In genomic region chr7:19276253-19276652, GRCm38 (mm10) we compare ENCODE assay signal across 17 mouse cellular contexts. TPM values are rescaled to one million over a fixed set of nuclear protein-coding genes. Genes with fewer than 3 reads are reported as not detected.
DNase-seq lines count a peak whose midpoint lies in the region; ATAC-seq and TF ChIP-seq lines count a peak whose summit lies in the region.
"Had no signal": no experiment of that assay in that cellular context is flagged by ENCODE, and none has a peak within 500 bp of the region (broad histone marks: within the 10 kb centered on the region; RNA-seq: fewer than 3 reads in every experiment).

No protein-coding gene starts in this region.

- TF ChIP-seq CTCF in gastrocnemius, adult 2 months (IDR thresholded peaks at IDR 0.05) = peak; percentile 52
- peak; percentile 55 for TF ChIP-seq CTCF in liver, postnatal 0 days (IDR thresholded peaks at IDR 0.05; ENCODE audit: low read depth)
- TF ChIP-seq CTCF in CH12.LX (conservative IDR thresholded peaks at IDR 0.05 in 1 of 2, IDR thresholded peaks at IDR 0.05 in 1 of 2; ENCODE audit: low read depth in 2 of 2, low read length in 2 of 2) = peak; percentile 16 to 61; a peak in 2 of 4 replicates
- peak; percentile 17; the same call in 1 of the 2 replicates for TF ChIP-seq CTCF in brain, embryonic 14.5 days (IDR thresholded peaks at IDR 0.05; ENCODE audit: borderline replicate concordance, extremely low read depth, insufficient read depth, insufficient read length)

- DNase-seq in gastrocnemius, adult 2 months = no peak
- DNase-seq in gastrocnemius, postnatal 10 days = no peak
- no peak for DNase-seq in liver, postnatal 0 days
- DNase-seq in CH12.LX (ENCODE audit: extremely low read depth) = no peak
- DNase-seq in brain, embryonic 14.5 days (ENCODE audit: low read depth) = no peak
- DNase-seq: heart, postnatal 36 days had no signal

- no peak overlapping the region for H3K4me3 ChIP-seq in gastrocnemius, adult 2 months
- H3K4me3 ChIP-seq in liver, postnatal 0 days (ENCODE audit: low read depth, low read length) = no peak overlapping the region
- no peak overlapping the region for H3K4me3 ChIP-seq in liver, embryonic 12.5 days
- H3K4me3 ChIP-seq in CH12.LX (replicated peaks in 1 of 3; ENCODE audit: low read depth in 2 of 3, low read length in 2 of 3, poor library complexity in 1 of 3) = no peak overlapping the region
- no peak overlapping the region for H3K4me3 ChIP-seq in hindbrain, embryonic 13.5 days
- H3K4me3 ChIP-seq: embryonic facial prominence, embryonic 15.5 days; forebrain, embryonic 13.5 days; limb, embryonic 12.5 days; midbrain, embryonic 15.5 days; neural tube, embryonic 12.5 days had no signal

- H3K9ac ChIP-seq in liver, postnatal 0 days (replicated peaks) = no peak overlapping the region
- no peak overlapping the region for H3K9ac ChIP-seq in liver, embryonic 12.5 days
- no peak overlapping the region for H3K9ac ChIP-seq in CH12.LX (ENCODE audit: insufficient read depth, low read depth)
- no peak overlapping the region for H3K9ac ChIP-seq in hindbrain, embryonic 13.5 days
- H3K9ac ChIP-seq: embryonic facial prominence, embryonic 15.5 days; forebrain, embryonic 13.5 days; limb, embryonic 12.5 days; midbrain, embryonic 15.5 days; neural tube, embryonic 12.5 days had no signal

- dilution Hi-C loops in CH12.LX (cut with MboI; ENCODE audit: extremely low pct_ligation_motif_present, extremely low pct_unique_long_range_greater_than_20kb, low sequenced_read_pairs) = no loop called here

- H3K4me2 ChIP-seq in liver, postnatal 0 days (ENCODE audit: low read depth, low read length) = no peak overlapping the region
- H3K4me2 ChIP-seq in liver, embryonic 12.5 days = no peak overlapping the region
- no peak overlapping the region for H3K4me2 ChIP-seq in CH12.LX (ENCODE audit: insufficient read depth, low read depth, poor library complexity, severe bottlenecking)
- H3K4me2 ChIP-seq in hindbrain, embryonic 13.5 days = no peak overlapping the region
- H3K4me2 ChIP-seq: embryonic facial prominence, embryonic 15.5 days; forebrain, embryonic 13.5 days; limb, embryonic 12.5 days; midbrain, embryonic 15.5 days; neural tube, embryonic 12.5 days had no signal

- 46% methylated on average over 4 of the region's 4 CpGs for WGBS in liver, postnatal 0 days (ENCODE audit: insufficient replicate concordance)
- 34% methylated on average over 4 of the region's 4 CpGs for WGBS in liver, embryonic 12.5 days (ENCODE audit: insufficient replicate concordance)
- 48% methylated on average over 4 of the region's 4 CpGs for WGBS in hindbrain, embryonic 13.5 days

- no peak for TF ChIP-seq POLR2A in CH12.LX (IDR thresholded peaks at IDR 0.05; ENCODE audit: low read depth, low read length)
- TF ChIP-seq POLR2A in brain, embryonic 14.5 days (IDR thresholded peaks at IDR 0.05; ENCODE audit: borderline replicate concordance, extremely low read depth, insufficient read depth, insufficient read length, poor library complexity, severe bottlenecking) = no peak

- peaks cover 2% of the 10 kb centered on the region for H3K79me2 ChIP-seq in CH12.LX (replicated peaks; ENCODE audit: control insufficient read depth, extremely low read depth, insufficient read depth, poor library complexity, severe bottlenecking)

- peaks cover 3% of the 10 kb centered on the region for H3K4me1 ChIP-seq in liver, postnatal 0 days (ENCODE audit: insufficient read depth)
- peaks cover 31% of the 10 kb centered on the region for H3K4me1 ChIP-seq in liver, embryonic 12.5 days
- peaks cover 2 to 38% of the 10 kb centered on the region in 2 experiments; a peak in 3 of 4 replicates for H3K4me1 ChIP-seq in CH12.LX (ENCODE audit: control insufficient read depth in 1 of 2, insufficient read depth in 2 of 2)
- peaks cover 15% of the 10 kb centered on the region for H3K4me1 ChIP-seq in hindbrain, embryonic 13.5 days (replicated peaks)
- H3K4me1 ChIP-seq: neural tube, embryonic 12.5 days had no signal

- TF ChIP-seq EP300 in liver, postnatal 0 days (IDR thresholded peaks at IDR 0.05; ENCODE audit: low read depth) = no peak
- no peak for TF ChIP-seq EP300 in CH12.LX (IDR thresholded peaks at IDR 0.05; ENCODE audit: low read length)

- in situ Hi-C loops in CH12.LX (cut with MboI; ENCODE audit: low pct_ligation_motif_present, low pct_unique_long_range_greater_than_20kb, low sequenced_read_pairs) = no loop called here

- ATAC-seq in liver, postnatal 0 days = no peak
- no peak for ATAC-seq in liver, embryonic 12.5 days
- no peak for ATAC-seq in hindbrain, embryonic 13.5 days (ENCODE audit: low FRiP score)
- ATAC-seq in megakaryocyte-erythroid progenitor cell, adult 5-6 weeks (replicated peaks; ENCODE audit: low FRiP score, low TSS enrichment, poor library complexity, severe bottlenecking) = no peak
- ATAC-seq: forebrain, embryonic 13.5 days; midbrain, embryonic 15.5 days; Patski had no signal

- H3K36me3 ChIP-seq in liver, postnatal 0 days (replicated peaks; ENCODE audit: insufficient read depth, low read length) = no peaks in the 10 kb centered on the region
- H3K36me3 ChIP-seq in liver, embryonic 12.5 days = no peaks in the 10 kb centered on the region
- no peaks in the 10 kb centered on the region for H3K36me3 ChIP-seq in CH12.LX (replicated peaks in 1 of 2; ENCODE audit: control insufficient read depth in 1 of 2, insufficient read depth in 1 of 2, low read length in 1 of 2)
- H3K36me3 ChIP-seq in hindbrain, embryonic 13.5 days = no peaks in the 10 kb centered on the region
- H3K36me3 ChIP-seq: embryonic facial prominence, embryonic 15.5 days; limb, embryonic 12.5 days; midbrain, embryonic 15.5 days; neural tube, embryonic 12.5 days had no signal

- TF ChIP-seq RAD21 in CH12.LX (IDR thresholded peaks at IDR 0.05; ENCODE audit: low read depth, low read length) = peak; percentile 59

- H3K9me3 ChIP-seq in liver, postnatal 0 days (ENCODE audit: low read length) = no peaks in the 10 kb centered on the region
- H3K9me3 ChIP-seq in liver, embryonic 12.5 days (replicated peaks) = no peaks in the 10 kb centered on the region
- H3K9me3 ChIP-seq in CH12.LX (replicated peaks; ENCODE audit: low read length) = peaks cover 2% of the 10 kb centered on the region
- no peaks in the 10 kb centered on the region for H3K9me3 ChIP-seq in hindbrain, embryonic 13.5 days
- H3K9me3 ChIP-seq: embryonic facial prominence, embryonic 15.5 days; forebrain, embryonic 13.5 days; midbrain, embryonic 15.5 days; neural tube, embryonic 12.5 days had no signal

- H3K27me3 ChIP-seq in liver, postnatal 0 days (ENCODE audit: insufficient read depth, low read length) = peaks cover 38% of the 10 kb centered on the region
- peaks cover 52% of the 10 kb centered on the region for H3K27me3 ChIP-seq in liver, embryonic 12.5 days (replicated peaks)
- no peaks in the 10 kb centered on the region for H3K27me3 ChIP-seq in CH12.LX (replicated peaks)
- H3K27me3 ChIP-seq in hindbrain, embryonic 13.5 days = peaks cover 61% of the 10 kb centered on the region

- no peak overlapping the region for H3K27ac ChIP-seq in gastrocnemius, adult 2 months
- no peak overlapping the region for H3K27ac ChIP-seq in liver, postnatal 0 days (ENCODE audit: low read depth)
- H3K27ac ChIP-seq in liver, embryonic 12.5 days = no peak overlapping the region
- no peak overlapping the region for H3K27ac ChIP-seq in CH12.LX (ENCODE audit: insufficient read depth, low read depth)
- H3K27ac ChIP-seq in hindbrain, embryonic 13.5 days = no peak overlapping the region
- H3K27ac ChIP-seq: embryonic facial prominence, embryonic 15.5 days; forebrain, embryonic 13.5 days; limb, embryonic 12.5 days; macrophage; midbrain, embryonic 15.5 days; neural tube, embryonic 12.5 days had no signal

- intact Hi-C loops in gastrocnemius, adult 2 months (cut with DNase I) = no loop called here

RNA-seq across cellular contexts. Expression of gene Ppm1n, which starts 3.6 kb away (rescaled TPM):
- under 1 TPM in 1 of 2 experiments, not detected in 1; 0.74 TPM for total RNA-seq in gastrocnemius, adult 2 months (2021)
- not detected for total RNA-seq in gastrocnemius, postnatal 10 days (2021)
- polyA plus RNA-seq in liver, postnatal 0 days (2015; fragmentation: Nextera tagmentation; extraction: Ambion mirVana) = 0.15 TPM in 1 of 2 replicates, not detected in the other
- not detected in 2 replicates for polyA plus RNA-seq in liver, embryonic 12.5 days (2016; fragmentation: Nextera tagmentation; extraction: Ambion mirVana)
- not detected in 2 replicates for total RNA-seq in CH12.LX (2012; rRNA removed)
- total RNA-seq in CH12.LX (2014; rRNA removed) = not detected in 2 replicates
- polyA plus RNA-seq in CH12.LX (2012; ENCODE audit: insufficient read length, low read depth) = not detected in 2 replicates
- polyA plus RNA-seq in brain, embryonic 14.5 days (2012; rRNA removed) = 1.1 and 1.3 TPM in 2 replicates
- 0.49 and 0.69 TPM in 2 replicates for polyA plus RNA-seq in hindbrain, embryonic 13.5 days (2015; fragmentation: Nextera tagmentation; extraction: Ambion mirVana)
- total RNA-seq in megakaryocyte-erythroid progenitor cell, adult 5-6 weeks (2014; fragmentation: Nextera tagmentation) = not detected in 2 replicates
- total RNA-seq in megakaryocyte-erythroid progenitor cell, adult 5-6 weeks (2017) = not detected in 2 replicates
- total RNA-seq: adrenal gland, adult 18-20 months; heart, postnatal 36 days had no signal
- polyA plus RNA-seq: limb, embryonic 12.5 days; macrophage; neural tube, embryonic 12.5 days had no signal

RNA-seq across cellular contexts. Expression of gene Vasp, which starts 4.6 kb away (rescaled TPM):
- 10 to 100 TPM; 13.6 to 17.3 TPM for total RNA-seq in gastrocnemius, adult 2 months (2021)
- total RNA-seq in gastrocnemius, postnatal 10 days (2021) = 10 to 100 TPM; 35.7 to 53.5 TPM
- polyA plus RNA-seq in liver, postnatal 0 days (2015; fragmentation: Nextera tagmentation; extraction: Ambion mirVana) = 36.2 and 36.4 TPM in 2 replicates
- 61.1 and 61.5 TPM in 2 replicates for polyA plus RNA-seq in liver, embryonic 12.5 days (2016; fragmentation: Nextera tagmentation; extraction: Ambion mirVana)
- 109 and 114 TPM in 2 replicates for total RNA-seq in CH12.LX (2012; rRNA removed)
- total RNA-seq in CH12.LX (2014; rRNA removed) = 122 and 125 TPM in 2 replicates
- 191 and 240 TPM in 2 replicates for polyA plus RNA-seq in CH12.LX (2012; ENCODE audit: insufficient read length, low read depth)
- polyA plus RNA-seq in brain, embryonic 14.5 days (2012; rRNA removed) = 66.4 and 89.0 TPM in 2 replicates
- 38.5 and 39.7 TPM in 2 replicates for polyA plus RNA-seq in hindbrain, embryonic 13.5 days (2015; fragmentation: Nextera tagmentation; extraction: Ambion mirVana)
- total RNA-seq in megakaryocyte-erythroid progenitor cell, adult 5-6 weeks (2014; fragmentation: Nextera tagmentation) = 19.3 and 34.8 TPM in 2 replicates
- 27.9 and 53.7 TPM in 2 replicates for total RNA-seq in megakaryocyte-erythroid progenitor cell, adult 5-6 weeks (2017)

RNA-seq across cellular contexts. Expression of gene Rtn2, which starts 6.2 kb away (rescaled TPM):
- 1,000 to 10,000 TPM in 1 of 2 experiments, 100 to 1,000 TPM in 1; 987 to 1,150 TPM for total RNA-seq in gastrocnemius, adult 2 months (2021)
- total RNA-seq in gastrocnemius, postnatal 10 days (2021) = 100 to 1,000 TPM; 669 to 730 TPM
- polyA plus RNA-seq in liver, postnatal 0 days (2015; fragmentation: Nextera tagmentation; extraction: Ambion mirVana) = 1.5 and 4.6 TPM in 2 replicates
- polyA plus RNA-seq in liver, embryonic 12.5 days (2016; fragmentation: Nextera tagmentation; extraction: Ambion mirVana) = 5.1 and 5.6 TPM in 2 replicates
- total RNA-seq in CH12.LX (2012; rRNA removed) (0.72 and 1.0 TPM in 2 replicates), CH12.LX (2014; rRNA removed) (0.43 and 0.56 TPM in 2 replicates)
- 0.76 and 0.80 TPM in 2 replicates for polyA plus RNA-seq in CH12.LX (2012; ENCODE audit: insufficient read length, low read depth)
- polyA plus RNA-seq in brain, embryonic 14.5 days (2012; rRNA removed) = 159 and 189 TPM in 2 replicates
- 101 and 104 TPM in 2 replicates for polyA plus RNA-seq in hindbrain, embryonic 13.5 days (2015; fragmentation: Nextera tagmentation; extraction: Ambion mirVana)
- not detected in 2 replicates for total RNA-seq in megakaryocyte-erythroid progenitor cell, adult 5-6 weeks (2014; fragmentation: Nextera tagmentation)
- total RNA-seq in megakaryocyte-erythroid progenitor cell, adult 5-6 weeks (2017) = not detected in 2 replicates

RNA-seq across cellular contexts. Expression of gene Fosb, which starts 33.6 kb away (rescaled TPM):
- total RNA-seq in gastrocnemius, adult 2 months (2021) = under 1 TPM; 0.22 to 0.59 TPM
- 1 to 10 TPM in 1 of 2 experiments, under 1 TPM in 1; 0.80 to 1.7 TPM for total RNA-seq in gastrocnemius, postnatal 10 days (2021)
- 0.06 TPM in 1 of 2 replicates, not detected in the other for polyA plus RNA-seq in liver, postnatal 0 days (2015; fragmentation: Nextera tagmentation; extraction: Ambion mirVana)
- 0.04 and 0.05 TPM in 2 replicates for polyA plus RNA-seq in liver, embryonic 12.5 days (2016; fragmentation: Nextera tagmentation; extraction: Ambion mirVana)
- 0.08 and 0.13 TPM in 2 replicates for total RNA-seq in CH12.LX (2012; rRNA removed)
- total RNA-seq in CH12.LX (2014; rRNA removed) = not detected in 2 replicates
- 0.27 and 0.56 TPM in 2 replicates for polyA plus RNA-seq in CH12.LX (2012; ENCODE audit: insufficient read length, low read depth)
- 0.19 and 0.23 TPM in 2 replicates for polyA plus RNA-seq in brain, embryonic 14.5 days (2012; rRNA removed)
- 0.06 and 0.08 TPM in 2 replicates for polyA plus RNA-seq in hindbrain, embryonic 13.5 days (2015; fragmentation: Nextera tagmentation; extraction: Ambion mirVana)
- 4.2 and 4.8 TPM in 2 replicates for total RNA-seq in megakaryocyte-erythroid progenitor cell, adult 5-6 weeks (2014; fragmentation: Nextera tagmentation)
- total RNA-seq in megakaryocyte-erythroid progenitor cell, adult 5-6 weeks (2017) = 52.4 and 77.0 TPM in 2 replicates
- polyA plus RNA-seq: midbrain, embryonic 15.5 days; neural tube, embryonic 12.5 days had no signal

RNA-seq across cellular contexts. Expression of gene Opa3, which starts 48.1 kb away (rescaled TPM):
- 10 to 100 TPM; 41.9 to 52.4 TPM for total RNA-seq in gastrocnemius, adult 2 months (2021)
- 10 to 100 TPM; 36.9 to 37.8 TPM for total RNA-seq in gastrocnemius, postnatal 10 days (2021)
- 8.7 and 9.7 TPM in 2 replicates for polyA plus RNA-seq in liver, postnatal 0 days (2015; fragmentation: Nextera tagmentation; extraction: Ambion mirVana)
- polyA plus RNA-seq in liver, embryonic 12.5 days (2016; fragmentation: Nextera tagmentation; extraction: Ambion mirVana) = 22.1 and 23.3 TPM in 2 replicates
- total RNA-seq in CH12.LX (2012; rRNA removed) = 11.9 and 15.7 TPM in 2 replicates
- 8.6 and 9.4 TPM in 2 replicates for total RNA-seq in CH12.LX (2014; rRNA removed)
- polyA plus RNA-seq in CH12.LX (2012; ENCODE audit: insufficient read length, low read depth) = 20.0 and 21.2 TPM in 2 replicates
- polyA plus RNA-seq in brain, embryonic 14.5 days (2012; rRNA removed) = 31.1 and 33.3 TPM in 2 replicates
- 36.9 and 37.1 TPM in 2 replicates for polyA plus RNA-seq in hindbrain, embryonic 13.5 days (2015; fragmentation: Nextera tagmentation; extraction: Ambion mirVana)
- total RNA-seq in megakaryocyte-erythroid progenitor cell, adult 5-6 weeks (2014; fragmentation: Nextera tagmentation) = 22.3 and 22.6 TPM in 2 replicates
- total RNA-seq in megakaryocyte-erythroid progenitor cell, adult 5-6 weeks (2017) = 17.1 and 21.2 TPM in 2 replicates

Comparison
In these comparisons a context has a peak if more than half of its experiments do, and no peak if none do; other contexts are left out.
1. RNA of gene Rtn2, which starts 6.2 kb away (polyA plus RNA-seq): 159 to 189 TPM in brain, embryonic 14.5 days and 101 to 104 TPM in hindbrain, embryonic 13.5 days; 5.1 to 5.6 TPM in liver, embryonic 12.5 days, 1.5 to 4.6 TPM in liver, postnatal 0 days and 0.76 to 0.80 TPM in CH12.LX; every median in the first group is over 10 times any median in the second.
2. Peak in every context shown above with its lines, with median percentiles within 50 percentile points of each other: CTCF ChIP-seq.